Mouse (Mus musculus) erythroblast, embryonic 14.5 days (primary cell): ENCODE data around the gene Tbcd.

Source experiments
- GATA1 ChIP-seq: IDR thresholded peaks from 2 replicates; pipeline ENCODE4 v1.6.1; 2012; ENCODE audit warnings: low read length, inconsistent platforms, mixed read lengths
- TAL1 ChIP-seq: IDR thresholded peaks from 3 replicates; pipeline ENCODE4 v1.6.1; 2012; ENCODE audit warnings: low read length, inconsistent platforms, mixed read lengths

DNA sequence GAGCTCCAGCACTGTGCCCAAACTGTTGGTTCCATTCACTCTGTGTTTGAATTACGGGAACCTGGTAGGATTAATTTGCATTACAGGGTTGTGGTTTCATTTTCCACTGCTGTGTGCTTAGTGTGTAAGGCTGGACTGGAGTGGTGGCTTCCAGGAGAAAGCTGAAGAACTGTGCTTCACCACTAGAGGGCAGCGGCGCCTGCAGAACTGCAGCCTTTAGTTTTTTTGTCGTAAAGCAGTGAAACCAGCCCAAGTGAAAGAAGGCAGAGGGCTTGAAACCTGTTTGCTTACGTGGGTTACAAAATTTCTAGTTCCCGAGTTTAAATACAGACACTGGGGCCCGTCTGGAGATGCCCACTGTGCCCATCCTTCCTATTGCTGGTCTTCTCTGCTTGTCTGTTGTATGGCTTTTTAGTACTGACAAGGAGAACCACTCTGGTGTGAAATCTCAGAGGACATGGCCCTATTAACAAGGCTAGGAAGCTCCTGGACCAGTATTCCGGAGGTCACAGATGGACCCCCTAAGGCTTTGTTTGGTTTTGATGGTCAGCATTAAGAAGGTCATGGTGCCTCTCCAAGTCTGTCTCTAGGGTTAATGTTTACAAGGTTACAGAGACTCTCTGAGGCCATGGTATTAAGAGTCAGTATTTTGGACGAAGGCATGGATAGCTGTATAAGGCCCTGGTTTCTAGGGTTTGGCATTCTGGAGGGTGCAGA, 24.1 kb downstream of the Tbcd start:
- no peak for TF ChIP-seq GATA1
- TF ChIP-seq TAL1, result no peak
